Mouse (Mus musculus): ENCODE data around the gene A130010J15Rik. TPM values are rescaled to one million over a fixed set of nuclear protein-coding genes. Genes with fewer than 3 reads are reported as not detected.

A130010J15Rik gene
- total and polyA plus RNA-seq, 2 experiments from 2014 or later: 8.9 to 11.2 TPM

DNA sequence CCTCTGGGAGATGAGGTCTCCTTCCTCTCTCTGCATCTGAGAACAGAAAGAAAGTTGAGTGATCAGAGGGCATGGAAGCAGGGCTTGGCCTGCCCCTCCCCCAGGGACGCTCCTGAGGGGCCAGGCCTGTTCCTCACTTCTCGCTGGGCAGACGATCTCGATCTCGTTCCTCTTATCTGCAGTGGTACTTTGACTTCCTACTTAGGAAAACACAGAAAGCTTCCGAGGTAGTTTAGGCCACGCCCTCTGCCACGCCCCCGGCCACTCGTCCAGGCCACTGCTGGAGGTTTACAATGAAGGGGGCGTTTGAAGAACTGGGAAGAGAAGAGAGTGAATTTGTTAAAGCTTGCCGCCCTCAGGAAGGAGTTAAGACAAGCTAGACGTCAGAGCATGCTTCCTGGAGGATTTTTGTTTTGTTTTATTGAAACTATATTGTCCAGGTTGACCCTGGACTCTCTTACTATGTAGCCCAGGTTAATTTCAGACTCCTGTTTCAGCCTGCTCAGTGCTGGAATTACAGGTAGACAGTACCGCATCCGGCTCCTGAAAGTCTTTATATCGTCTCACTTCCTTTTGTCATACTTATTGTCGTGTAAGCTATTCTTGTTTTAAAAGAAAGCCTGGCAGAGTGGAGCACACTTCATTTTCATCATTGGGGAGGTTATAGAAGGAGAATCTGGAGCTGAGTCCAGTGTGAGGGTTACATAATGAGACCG, 7.4 kb upstream of the A130010J15Rik start:
- H3K4me2 ChIP-seq (ENCODE audit: low read depth, low read length): peak overlapping the region; percentile 36; the same call in 1 of the 2 replicates

DNA sequence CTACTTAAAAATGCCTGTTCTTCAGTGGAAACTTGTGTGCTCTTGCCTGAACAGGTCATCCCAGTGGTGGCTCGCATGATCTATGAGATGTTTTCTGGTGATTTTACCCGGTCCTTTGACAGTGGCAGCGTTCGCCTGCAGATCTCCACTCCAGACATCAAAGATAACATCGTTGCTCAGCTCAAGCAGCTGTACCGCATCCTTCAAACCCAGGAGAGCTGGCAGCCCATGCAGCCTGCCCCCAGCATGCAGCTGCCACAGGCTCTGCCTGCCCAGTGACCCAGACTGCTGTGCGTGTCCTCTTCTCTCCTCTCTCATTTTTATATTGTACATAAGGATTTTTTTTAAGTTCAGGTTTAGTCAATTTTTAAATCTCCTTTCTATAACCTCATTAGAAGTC, 1.4 kb downstream of the A130010J15Rik start:
- no peaks in the 10 kb centered on the region for H3K36me3 ChIP-seq (ENCODE audit: insufficient read depth, low read length)
- no peak overlapping the region for H3K9ac ChIP-seq (replicated peaks; ENCODE audit: low read length)
- H3K4me1 ChIP-seq (ENCODE audit: insufficient read depth, low read length): peaks cover 17% of the 10 kb centered on the region
- H3K4me2 ChIP-seq (ENCODE audit: low read depth, low read length): no peak overlapping the region
- H3K27ac ChIP-seq: no peak overlapping the region
- 83% methylated on average over 7 of the region's 7 CpGs for WGBS
- TF ChIP-seq CTCF (IDR thresholded peaks at IDR 0.05; ENCODE audit: low read depth): no peak
- ATAC-seq: no peak
- H3K4me3 ChIP-seq (ENCODE audit: low read length): no peak overlapping the region
- H3K27me3 ChIP-seq (ENCODE audit: insufficient read depth, low read length): no peaks in the 10 kb centered on the region
- no peaks in the 10 kb centered on the region for H3K9me3 ChIP-seq (ENCODE audit: low read length)
- DNase-seq (ENCODE audit: low spot score): no peak

More for the DNA sequence above, 7.4 kb upstream of the A130010J15Rik start:
- 0 out of 2 replicates have a peak, but pooled peaks cover 4% of the 10 kb centered on the region for H3K4me1 ChIP-seq (ENCODE audit: insufficient read depth, low read length)
- no peak for DNase-seq (ENCODE audit: low spot score)
- ATAC-seq: no peak
- H3K36me3 ChIP-seq (ENCODE audit: insufficient read depth, low read length): no peaks in the 10 kb centered on the region
- no peaks in the 10 kb centered on the region for H3K27me3 ChIP-seq (ENCODE audit: insufficient read depth, low read length)
- H3K9ac ChIP-seq (replicated peaks; ENCODE audit: low read length): no peak overlapping the region; the same call in 1 of the 2 replicates
- 17% methylated on average over 18 of the region's 18 CpGs for WGBS
- H3K9me3 ChIP-seq (ENCODE audit: low read length): no peaks in the 10 kb centered on the region
- no peak for TF ChIP-seq CTCF (IDR thresholded peaks at IDR 0.05; ENCODE audit: low read depth)
- no peak overlapping the region for H3K4me3 ChIP-seq (ENCODE audit: low read length)
- H3K27ac ChIP-seq: no peak overlapping the region

DNA sequence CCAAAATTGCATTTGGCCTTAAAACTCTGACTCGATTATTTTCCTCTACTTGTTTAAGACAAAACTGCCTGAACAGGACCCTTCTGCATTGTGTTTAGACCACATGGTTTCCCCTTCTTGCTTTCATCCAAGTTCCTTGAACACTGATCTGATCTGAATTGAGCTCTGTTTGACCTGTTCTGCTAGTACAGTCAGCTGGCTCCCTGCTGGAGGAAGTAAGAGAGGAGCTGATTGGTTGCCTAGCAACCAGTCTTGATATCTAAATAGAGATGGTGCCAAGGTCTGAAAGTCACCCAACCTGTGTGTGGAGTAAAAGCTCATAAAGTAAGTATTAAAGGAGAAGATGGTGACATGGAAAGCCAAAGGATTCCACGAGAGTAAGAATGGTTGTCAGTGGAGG, 2.0 kb downstream of the A130010J15Rik start:
- Histone ChIP-seq H3K27ac (no peak overlapping the region), H3K4me3 (ENCODE audit: low read length) (no peak overlapping the region), H3K4me1 (ENCODE audit: insufficient read depth, low read length) (peaks cover 19% of the 10 kb centered on the region), H3K36me3 (ENCODE audit: insufficient read depth, low read length) (no peaks in the 10 kb centered on the region), H3K4me2 (ENCODE audit: low read depth, low read length) (no peak overlapping the region), H3K27me3 (ENCODE audit: insufficient read depth, low read length) (no peaks in the 10 kb centered on the region), H3K9me3 (ENCODE audit: low read length) (no peaks in the 10 kb centered on the region), H3K9ac (replicated peaks; ENCODE audit: low read length) (no peak overlapping the region)
- TF ChIP-seq CTCF (IDR thresholded peaks at IDR 0.05; ENCODE audit: low read depth): no peak
- DNase-seq (ENCODE audit: low spot score) (peak; percentile 61), ATAC-seq (no peak)
- WGBS: 60% methylated on average over 2 of the region's 2 CpGs

DNA sequence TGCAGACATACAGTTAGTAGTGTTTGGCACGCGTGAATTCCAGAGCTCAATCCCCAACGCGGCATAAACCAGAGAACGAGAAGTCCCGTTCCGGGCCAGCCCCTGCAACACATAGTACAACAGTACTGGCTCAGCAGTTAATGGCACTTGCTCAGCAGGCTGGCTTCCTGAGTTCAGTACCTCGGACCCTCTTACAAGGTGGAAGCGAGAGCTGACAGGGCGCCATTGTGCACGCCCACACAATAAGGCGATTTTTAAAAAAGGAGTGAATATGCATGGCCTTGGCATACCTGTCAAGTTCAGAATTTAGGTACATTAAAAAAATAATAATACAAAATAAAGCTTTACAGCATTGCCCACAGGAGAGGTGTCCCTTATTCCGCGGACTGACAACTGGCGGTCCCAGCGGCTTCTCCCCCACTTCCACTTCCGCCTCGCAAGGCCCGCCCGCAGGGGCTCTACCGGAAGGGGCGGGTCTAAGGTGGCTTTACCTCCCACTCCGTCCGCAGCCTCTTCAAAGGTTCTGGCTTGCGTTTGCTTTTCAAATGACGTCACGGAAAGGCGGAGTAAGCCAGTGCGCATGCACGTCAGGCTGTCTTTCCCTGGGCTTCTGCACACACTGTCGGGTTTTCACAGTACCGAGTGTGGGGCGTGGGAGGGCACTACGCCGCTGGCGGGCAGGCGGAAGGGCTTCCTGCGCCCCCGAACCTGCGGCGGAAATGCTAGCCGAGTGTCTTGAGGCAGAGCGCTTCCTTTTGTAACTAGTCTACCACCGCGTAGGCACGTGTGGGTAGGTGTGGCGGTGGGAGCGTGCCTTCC, 5.4 kb downstream of the A130010J15Rik start:
- Histone ChIP-seq H3K4me1 (ENCODE audit: insufficient read depth, low read length) (peaks cover 19% of the 10 kb centered on the region), H3K4me2 (ENCODE audit: low read depth, low read length) (peak overlapping the region; percentile 67), H3K36me3 (ENCODE audit: insufficient read depth, low read length) (no peaks in the 10 kb centered on the region), H3K27me3 (ENCODE audit: insufficient read depth, low read length) (no peaks in the 10 kb centered on the region), H3K9me3 (ENCODE audit: low read length) (no peaks in the 10 kb centered on the region), H3K4me3 (ENCODE audit: low read length) (peak overlapping the region; percentile 69), H3K27ac (peak overlapping the region; percentile 88), H3K9ac (replicated peaks; ENCODE audit: low read length) (peak overlapping the region; percentile 86)
- WGBS: under 1% methylated on average over 48 of the region's 48 CpGs
- peak; percentile 100 for DNase-seq (ENCODE audit: low spot score)
- peak; percentile 44 for TF ChIP-seq CTCF (IDR thresholded peaks at IDR 0.05; ENCODE audit: low read depth)
- ATAC-seq: peak; percentile 99

DNA sequence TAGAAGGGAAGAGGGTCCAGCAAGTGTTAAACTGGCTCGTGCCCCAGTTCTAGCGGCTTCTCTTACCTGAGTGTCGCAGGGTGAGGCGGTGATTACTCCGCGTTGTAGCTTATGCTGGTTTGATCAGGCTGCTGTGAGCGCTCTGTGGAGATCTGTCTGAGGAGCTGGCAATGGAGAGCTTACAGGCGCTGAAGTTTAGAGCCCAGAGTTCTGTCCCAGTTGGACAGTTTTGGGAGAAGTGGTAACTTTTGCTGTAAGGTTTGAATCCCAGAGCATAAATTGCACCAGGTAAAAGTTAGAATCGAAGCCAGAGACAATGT, 5.9 kb downstream of the A130010J15Rik start:
- TF ChIP-seq CTCF (IDR thresholded peaks at IDR 0.05; ENCODE audit: low read depth): 0 out of 2 replicates have a peak, but pooled peaks have one; percentile 1
- WGBS: 14% methylated on average over 9 of the region's 9 CpGs

DNA sequence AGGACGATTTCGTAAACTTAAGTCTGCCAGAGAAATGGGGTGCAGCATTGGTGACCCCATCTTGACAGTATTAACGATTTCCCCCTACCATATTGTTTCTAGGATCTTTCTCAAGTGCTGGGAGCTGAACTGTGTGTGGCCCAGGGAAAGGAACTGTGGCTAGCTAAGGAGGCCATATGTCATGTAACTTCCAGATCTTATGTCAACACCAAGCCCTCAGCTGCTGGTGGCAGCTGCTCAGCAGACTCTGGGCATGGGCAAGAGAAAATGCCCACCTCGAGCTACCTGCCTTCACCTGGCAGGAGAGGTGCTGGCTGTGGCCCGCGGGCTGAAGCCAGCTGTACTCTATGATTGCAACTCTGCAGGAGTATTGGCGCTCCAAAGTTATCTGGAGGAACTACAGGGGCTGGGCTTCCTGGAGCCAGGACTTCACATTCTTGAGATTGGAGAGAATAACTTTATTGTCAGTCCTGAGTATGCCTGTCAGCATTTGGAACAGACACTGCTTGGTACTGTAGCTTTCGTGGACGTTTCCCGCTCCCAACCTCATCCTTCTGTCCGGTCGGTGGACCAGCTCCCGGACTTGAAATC, 6.4 kb downstream of the A130010J15Rik start:
- Histone ChIP-seq H3K4me2 (ENCODE audit: low read depth, low read length) (peak overlapping the region; percentile 67), H3K36me3 (ENCODE audit: insufficient read depth, low read length) (no peaks in the 10 kb centered on the region), H3K27ac (peak overlapping the region; percentile 88; the same call in 1 of the 2 replicates), H3K9me3 (ENCODE audit: low read length) (no peaks in the 10 kb centered on the region), H3K27me3 (ENCODE audit: insufficient read depth, low read length) (no peaks in the 10 kb centered on the region), H3K4me1 (ENCODE audit: insufficient read depth, low read length) (peaks cover 19% of the 10 kb centered on the region), H3K9ac (replicated peaks; ENCODE audit: low read length) (peak overlapping the region; percentile 86), H3K4me3 (ENCODE audit: low read length) (peak overlapping the region; percentile 69)
- no peak for TF ChIP-seq CTCF (IDR thresholded peaks at IDR 0.05; ENCODE audit: low read depth)
- no peak for ATAC-seq
- DNase-seq (ENCODE audit: low spot score): no peak
- WGBS: 90% methylated on average over 13 of the region's 13 CpGs

More for the DNA sequence above, 5.9 kb downstream of the A130010J15Rik start:
- Histone ChIP-seq H3K4me2 (ENCODE audit: low read depth, low read length) (peak overlapping the region; percentile 67), H3K9me3 (ENCODE audit: low read length) (no peaks in the 10 kb centered on the region), H3K4me3 (ENCODE audit: low read length) (peak overlapping the region; percentile 69), H3K36me3 (ENCODE audit: insufficient read depth, low read length) (no peaks in the 10 kb centered on the region), H3K9ac (replicated peaks; ENCODE audit: low read length) (peak overlapping the region; percentile 86), H3K27me3 (ENCODE audit: insufficient read depth, low read length) (no peaks in the 10 kb centered on the region), H3K4me1 (ENCODE audit: insufficient read depth, low read length) (peaks cover 19% of the 10 kb centered on the region), H3K27ac (peak overlapping the region; percentile 88)
- ATAC-seq: no peak
- DNase-seq (ENCODE audit: low spot score): no peak
